Mouse (Mus musculus) layer of hippocampus, adult 18-20 months (tissue): ENCODE results near the gene Rcc1. TPM values are rescaled to one million over a fixed set of nuclear protein-coding genes. Genes with fewer than 3 reads are reported as not detected.

Experiments used
- DNase-seq, 2 experiments: peaks; one replicate each; pipeline ENCODE4 v3.0.0; 2022; ENCODE audit warnings: low spot score in 2 of 2
- total RNA-seq, 2 experiments: library from RNA; stranded (reverse); gene quantifications; 2 replicates each; pipeline ENCODE4 v1.2.3; 2021

Rcc1 gene
- total RNA-seq, 2 experiments from 2014 or later, result 9.8 to 12.3 TPM

- peak in 1 of 2 experiments; percentile 26 for DNase-seq
Observed at GRCm38 (mm10) chr4:132356170-132356569, 2.8 kb upstream of the Rcc1 start.

DNA sequence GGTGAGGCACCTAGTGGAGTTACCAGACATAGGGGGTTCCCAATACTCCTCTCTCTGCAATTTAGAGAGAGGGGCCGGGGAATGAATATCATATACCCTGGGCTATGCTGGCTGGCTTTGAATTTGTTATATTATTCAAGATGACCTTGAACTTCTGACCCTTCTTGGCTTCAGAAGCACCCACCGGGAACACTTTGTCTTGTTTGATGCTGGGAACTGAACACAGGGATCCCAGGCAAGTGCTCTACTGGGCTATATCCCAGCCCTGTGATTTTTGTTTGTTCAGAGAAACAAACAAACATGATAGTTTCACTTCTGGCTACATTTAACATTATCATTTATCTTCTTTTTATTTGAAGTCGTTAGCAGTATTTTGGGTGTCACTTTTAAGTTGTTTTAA lies 2.0 kb upstream of the Rcc1 start:
- DNase-seq, result no peak

- DNase-seq, result no peak
Observed at GRCm38 (mm10) chr4:132354571-132354970, 1.2 kb upstream of the Rcc1 start.

DNA sequence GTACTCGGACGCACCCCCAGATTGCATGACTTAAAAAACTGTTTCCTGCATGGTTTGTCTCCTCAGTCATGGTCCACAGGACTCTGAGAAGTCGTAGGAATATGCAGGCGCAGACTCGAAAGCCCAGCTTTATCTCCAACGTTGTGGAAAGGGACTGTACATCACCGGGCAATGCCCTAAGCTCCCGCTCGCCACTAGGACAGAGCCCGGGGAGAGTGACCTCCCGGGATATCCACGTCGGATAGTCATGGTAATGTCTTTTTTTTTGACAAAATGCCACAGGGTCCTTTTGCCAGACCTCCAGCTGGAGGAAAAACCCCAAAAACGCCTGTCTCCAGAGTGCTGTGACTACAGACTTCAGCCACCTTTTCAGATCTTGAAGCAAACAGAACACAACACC lies 666 bp downstream of the Rcc1 start:
- DNase-seq, result no peak

GRCm38 (mm10) chr4:132351401-132351800 lies 2.0 kb downstream of the Rcc1 start:
- no peak for DNase-seq

- no peak for DNase-seq
Observed at GRCm38 (mm10) chr4:132350854-132351253, 2.6 kb downstream of the Rcc1 start.

DNA sequence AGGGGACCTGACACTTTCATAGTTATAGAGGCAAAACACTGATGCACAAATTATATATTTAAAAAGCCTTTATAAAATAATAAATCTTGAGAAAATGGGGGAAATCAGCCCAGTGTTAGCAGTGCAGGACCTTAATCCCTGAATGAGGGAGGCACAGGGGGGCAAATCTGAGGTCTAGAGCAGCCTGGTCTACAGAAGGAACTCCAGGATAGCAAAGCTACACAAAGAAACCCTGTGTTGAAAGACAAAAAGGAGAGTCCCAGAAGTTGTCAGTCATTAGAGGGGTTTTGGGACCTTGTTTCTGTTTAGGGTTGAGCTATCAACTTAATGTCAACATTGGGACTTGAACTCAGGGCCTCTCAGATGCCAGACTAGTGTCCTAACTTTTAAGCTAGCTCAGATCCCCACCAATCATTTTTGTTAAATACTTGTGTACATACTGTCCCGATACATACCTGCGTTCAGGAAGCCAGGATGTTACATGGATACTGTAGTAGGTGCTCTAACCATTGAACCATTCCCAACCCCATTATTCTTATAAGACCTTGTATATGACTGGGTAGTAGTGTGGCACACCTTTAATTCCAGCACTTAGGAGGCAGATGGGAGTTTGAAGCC lies 3.2 kb downstream of the Rcc1 start:
- DNase-seq, result no peak

DNA sequence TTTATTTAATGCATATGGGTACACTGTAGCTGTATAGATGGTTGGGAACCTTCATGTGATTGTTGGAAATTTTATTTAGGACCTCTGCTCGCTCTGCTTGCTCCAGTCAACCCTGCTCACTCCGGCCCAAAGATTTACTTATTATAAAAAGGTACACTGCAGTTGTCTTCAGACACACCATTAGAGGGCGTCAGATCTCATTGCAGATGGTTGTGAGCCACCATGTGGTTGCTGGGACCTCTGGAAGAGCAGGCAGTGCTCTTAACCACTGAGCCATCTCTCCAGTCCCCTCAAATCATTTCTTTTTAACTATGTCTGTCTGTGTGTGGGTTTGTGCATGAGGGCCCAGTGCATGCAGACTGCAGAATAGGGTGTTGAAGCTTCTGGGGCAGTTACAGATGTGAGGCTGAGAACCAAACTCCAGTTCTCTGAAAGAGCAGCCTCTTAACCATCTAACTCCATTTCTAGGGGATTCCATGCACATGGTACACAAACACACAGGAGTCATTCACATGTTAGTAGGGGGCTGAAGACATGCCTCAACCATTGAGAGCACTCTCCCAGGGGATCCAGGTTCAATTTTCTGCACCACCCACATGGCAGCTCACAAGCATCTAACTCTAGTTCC lies 3.8 kb downstream of the Rcc1 start:
- no peak for DNase-seq

DNA sequence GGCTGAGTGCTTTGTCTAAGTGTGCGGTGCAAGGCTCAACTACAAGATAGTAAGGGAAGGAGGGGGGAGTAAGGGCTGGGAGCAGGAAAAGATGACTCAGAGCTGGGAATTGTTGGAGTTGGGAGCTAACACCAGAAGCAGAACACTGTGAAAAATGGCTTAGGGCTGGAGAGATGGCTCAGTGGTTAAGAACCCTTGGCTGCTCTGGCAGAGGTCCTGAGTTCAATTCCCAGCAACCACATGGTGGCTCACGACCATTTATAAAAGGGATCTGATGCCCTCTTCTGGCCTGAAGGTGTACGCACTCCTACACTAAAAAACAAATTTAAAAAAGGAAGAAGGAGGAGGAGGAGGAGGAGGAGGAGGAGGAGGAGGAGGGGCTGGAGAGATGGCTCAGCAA lies 6.7 kb downstream of the Rcc1 start:
- DNase-seq, result no peak

DNA sequence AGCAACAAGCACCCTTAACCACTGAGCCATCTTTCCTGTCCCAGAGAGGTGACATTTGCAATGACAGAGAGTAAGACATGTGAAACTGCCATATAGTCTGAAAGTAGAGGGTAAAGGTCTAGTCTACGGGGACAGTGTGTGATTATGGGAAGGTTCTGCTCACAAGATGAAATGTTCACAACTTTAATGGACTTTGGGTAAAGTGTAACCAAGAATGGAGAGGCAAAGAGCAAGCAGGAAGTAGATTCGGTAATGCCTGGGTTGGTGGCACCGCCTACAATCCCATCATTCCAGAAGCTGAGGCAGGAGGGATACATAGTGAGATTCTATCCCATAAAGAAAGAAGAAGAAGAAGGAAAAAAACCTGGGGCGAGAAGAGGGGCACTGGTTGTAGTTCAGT lies 7.1 kb downstream of the Rcc1 start:
- DNase-seq, result no peak

DNA sequence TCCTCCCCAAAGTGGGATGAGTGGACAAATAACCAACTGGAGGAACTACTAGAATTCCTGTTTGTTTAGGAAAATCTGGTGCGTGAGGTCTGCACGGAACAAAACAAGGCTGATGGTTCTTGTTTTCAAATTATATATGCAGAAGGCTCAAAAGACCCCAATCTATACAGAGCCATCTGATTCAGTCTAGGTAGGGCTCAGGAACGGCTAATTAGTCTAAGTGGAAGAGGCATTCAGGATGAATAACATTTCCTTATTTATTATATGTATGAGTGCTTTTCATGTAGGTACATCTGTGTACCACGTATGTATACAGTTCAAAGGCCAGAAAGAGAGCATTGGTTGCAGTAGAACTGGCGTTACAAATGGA lies 7.6 kb downstream of the Rcc1 start:
- no peak for DNase-seq

GRCm38 (mm10) chr4:132345135-132345842 lies 8.1 kb downstream of the Rcc1 start:
- DNase-seq, result peak; percentile 85 to 98

- DNase-seq, result no peak
Observed at GRCm38 (mm10) chr4:132344403-132345134, 8.8 kb downstream of the Rcc1 start.

- no peak for DNase-seq
Observed at GRCm38 (mm10) chr4:132341451-132341850, 12.0 kb downstream of the Rcc1 start.

DNA sequence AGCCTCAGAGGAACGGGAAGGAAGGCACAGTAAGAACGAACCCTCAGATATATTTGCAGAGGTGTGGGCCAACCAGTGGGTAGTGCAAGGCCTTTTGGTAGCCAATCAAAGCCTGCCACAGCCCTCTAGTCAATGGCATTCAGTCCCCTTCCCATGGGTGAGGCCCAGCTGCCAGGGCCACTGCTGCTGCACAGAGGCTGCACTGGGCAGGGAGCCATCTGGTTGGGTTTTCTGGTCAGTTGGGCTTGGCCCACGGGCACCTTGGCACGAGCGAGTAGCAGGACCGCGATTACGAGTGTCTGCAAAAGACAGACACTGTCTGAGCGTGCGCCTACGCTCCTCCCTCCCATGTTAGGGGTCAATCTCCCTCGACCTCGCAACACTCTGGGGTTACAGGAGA lies 14.5 kb downstream of the Rcc1 start:
- DNase-seq, result peak in 1 of 2 experiments; percentile 40

DNA sequence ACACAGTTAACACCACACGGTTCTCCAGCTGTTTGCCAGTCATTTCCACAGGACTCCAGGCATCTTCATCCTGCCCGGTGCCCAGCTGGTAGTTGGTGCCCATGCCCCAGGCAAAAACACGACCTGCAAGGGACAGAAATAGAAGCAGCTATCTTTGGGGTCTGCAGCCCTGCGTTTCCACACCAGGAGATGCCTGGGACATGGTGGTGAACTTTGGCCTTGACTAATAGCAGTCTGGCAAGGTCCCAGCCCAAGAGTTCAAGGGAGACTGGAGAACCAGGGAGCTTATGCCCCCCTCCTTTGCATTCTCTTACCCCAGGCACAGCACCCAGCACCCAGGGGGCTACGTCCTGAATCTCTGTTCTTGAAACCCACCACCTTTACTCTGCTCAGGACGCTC lies 20.5 kb downstream of the Rcc1 start:
- no peak for DNase-seq

DNA sequence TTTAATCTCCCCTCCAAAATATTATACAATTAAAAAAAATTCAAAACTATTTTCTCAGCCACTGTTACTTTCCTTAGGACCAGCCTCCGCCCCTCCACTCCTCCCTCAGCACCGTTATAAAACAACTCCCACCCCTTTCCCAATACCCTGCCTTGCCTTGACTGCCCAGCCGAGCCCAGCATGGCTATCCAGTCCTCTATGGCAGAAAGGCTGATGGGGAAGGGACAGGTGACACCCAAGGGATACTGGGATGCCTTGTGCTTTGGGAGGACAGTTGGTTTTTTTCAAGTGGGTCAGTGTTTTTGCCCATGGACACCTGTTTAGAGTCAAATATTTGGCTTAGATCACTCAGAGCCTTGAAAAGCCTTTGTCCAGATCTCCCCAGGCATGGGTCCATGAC lies 21.4 kb downstream of the Rcc1 start:
- DNase-seq, result no peak

DNA sequence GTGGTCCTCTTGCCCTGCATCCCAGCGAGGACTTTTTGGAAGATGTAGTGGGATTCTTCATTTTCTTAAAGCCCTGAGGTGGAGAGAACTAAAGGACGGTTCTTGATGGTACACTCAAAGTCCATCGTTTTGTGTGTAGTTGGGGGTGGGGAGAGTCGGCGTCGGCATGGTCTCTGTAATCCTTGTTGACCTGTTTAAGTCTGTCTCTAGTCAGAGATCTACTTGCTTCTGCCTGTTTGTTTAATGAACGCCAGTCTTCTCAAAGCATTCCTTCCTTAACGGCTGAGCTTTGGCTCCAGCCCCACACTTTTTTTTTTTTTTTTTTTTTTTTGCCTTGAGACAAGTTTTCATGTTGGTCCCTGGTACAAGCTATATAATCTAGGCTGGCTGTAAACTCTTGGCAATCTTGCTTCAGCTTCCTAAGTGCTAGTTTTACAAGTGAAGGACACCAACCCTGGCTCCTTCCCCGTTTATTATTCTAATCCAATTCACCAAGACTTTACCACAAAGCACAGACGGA lies 23.5 kb downstream of the Rcc1 start:
- no peak for DNase-seq

- DNase-seq, result peak; percentile 65 to 81
Observed at GRCm38 (mm10) chr4:132329115-132329834, 24.1 kb downstream of the Rcc1 start, which contains the start of gene Trnau1ap. TSS of gene Trnau1ap (minus strand) at chr4:132329538.

DNA sequence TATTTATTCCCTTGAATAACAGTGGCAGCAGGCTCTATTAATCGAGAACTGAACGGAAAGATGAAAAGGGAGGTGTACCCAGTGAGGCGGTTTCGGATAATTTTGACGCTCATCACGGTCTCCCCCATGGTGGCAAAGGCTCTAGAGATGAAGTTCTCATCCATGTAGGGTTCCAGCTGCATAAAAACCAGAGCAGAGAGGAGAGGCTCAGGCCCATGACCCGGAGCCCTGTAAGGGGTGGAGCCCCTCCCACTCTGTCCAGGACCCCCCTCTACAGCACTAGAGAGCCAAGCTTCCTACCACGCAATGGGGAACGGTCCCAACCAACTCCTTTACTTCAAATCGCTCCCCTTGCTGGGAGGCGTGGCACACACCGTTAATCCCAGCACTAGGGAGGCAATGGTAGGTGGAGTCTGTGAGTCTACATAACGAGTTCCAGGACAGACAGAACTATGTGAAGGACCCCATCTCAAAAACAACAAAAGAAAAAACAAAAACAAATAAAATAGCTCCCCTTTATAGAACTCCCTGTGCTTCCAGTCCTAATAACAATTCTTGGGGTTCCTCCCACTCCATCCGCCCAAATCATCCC lies 24.9 kb downstream of the Rcc1 start:
- DNase-seq, result no peak

- no peak for DNase-seq
Observed at GRCm38 (mm10) chr4:132326481-132326880, 26.9 kb downstream of the Rcc1 start.
